Mouse (Mus musculus) spleen, postnatal 10 days (tissue): ENCODE results near the gene Dennd4a.
"Not testable (repeated sequence)": the region's sequence is repeated elsewhere in the genome, so short reads cannot be mapped to it uniquely, and the experiment has no call there.

Experiments used
- DNase-seq, 2 experiments: peaks; one replicate each; pipeline ENCODE4 v3.0.0; 2021 to 2022; ENCODE audit warnings: low spot score in 2 of 2

Gene Dennd4a

DNA sequence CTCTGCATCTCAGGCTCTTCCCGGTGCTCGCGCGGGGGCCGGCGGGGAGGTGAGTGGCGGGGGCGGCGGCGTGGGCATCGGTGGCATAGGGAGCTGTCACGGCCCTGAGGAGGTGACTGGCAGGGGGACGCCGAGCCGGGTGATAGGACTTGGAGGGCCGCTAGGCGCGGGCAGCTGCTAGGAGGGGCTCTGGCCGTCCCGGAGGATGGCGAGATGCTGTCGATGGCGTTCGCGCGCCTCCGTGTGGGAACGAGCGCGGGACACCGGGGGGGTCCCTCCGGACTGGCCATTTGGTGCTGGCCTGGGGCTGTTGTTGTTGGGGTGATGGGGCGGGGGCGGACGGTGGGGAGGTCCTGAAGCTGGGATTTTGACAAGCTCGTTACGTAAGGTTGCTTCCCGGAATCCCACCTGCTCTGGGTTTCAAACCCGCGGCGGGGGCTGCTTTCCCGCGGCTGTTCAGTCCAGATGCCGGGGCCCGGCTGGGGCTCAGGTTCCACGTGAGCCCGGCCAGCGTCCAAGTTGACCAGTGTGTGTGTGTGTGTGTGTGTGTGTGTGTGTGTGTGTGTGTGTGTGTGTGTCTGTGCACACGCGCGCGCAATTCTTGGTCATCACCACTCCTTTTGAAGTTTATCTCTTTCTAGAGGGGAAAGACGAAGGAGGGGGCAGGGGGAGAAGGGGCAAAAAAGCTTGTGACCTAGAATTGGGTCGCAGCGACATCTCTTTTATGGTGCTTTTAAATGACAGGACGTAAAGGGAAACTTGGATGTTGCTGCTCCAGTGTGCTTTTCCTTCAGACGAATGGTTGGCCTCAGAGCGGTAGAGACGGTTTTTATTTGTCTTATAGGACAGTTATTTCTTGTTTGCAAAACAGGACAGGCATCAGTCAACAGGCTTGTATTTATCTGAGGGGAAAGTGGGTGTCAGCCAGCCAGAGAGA is 666 bp downstream of the Dennd4a start:
- peak; percentile 58 to 71 for DNase-seq

DNA sequence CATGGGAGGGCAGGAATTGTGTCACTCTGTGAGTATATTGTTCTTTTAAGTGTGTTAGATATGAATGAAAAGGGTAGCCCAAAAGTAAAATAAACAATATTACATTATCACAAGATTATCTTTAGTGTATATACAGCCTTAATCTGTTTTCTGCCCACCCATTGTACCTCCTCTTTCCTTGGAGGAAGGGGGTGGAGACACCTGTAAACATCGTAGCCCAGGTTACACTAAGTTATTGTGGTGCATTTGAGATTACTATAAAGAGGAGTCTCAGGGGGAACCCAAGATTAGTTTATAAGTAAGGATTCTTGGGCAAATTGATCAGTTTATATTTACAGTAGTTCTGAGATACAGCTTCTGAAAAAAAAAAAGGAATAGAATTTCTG is 1.3 kb downstream of the Dennd4a start:
- no peak for DNase-seq

DNA sequence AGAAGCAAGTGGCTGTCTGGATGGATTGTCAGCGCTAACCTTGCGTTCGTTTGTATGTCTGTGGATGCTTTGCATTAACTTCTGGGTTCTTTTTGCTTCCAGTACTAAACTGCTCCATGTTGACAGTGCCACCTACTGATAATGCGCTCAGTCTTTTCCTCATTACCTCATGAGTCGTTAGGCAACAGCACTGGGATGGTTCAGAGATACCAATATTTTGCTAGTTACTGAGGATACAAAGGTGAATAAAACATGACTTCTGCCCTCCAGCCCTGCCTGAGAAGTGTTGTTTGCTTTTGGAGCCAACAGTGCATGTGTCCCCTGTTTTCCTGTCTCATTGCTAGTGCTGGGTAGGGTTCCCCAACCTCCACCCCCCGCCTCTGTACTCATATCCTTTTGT is 3.1 kb downstream of the Dennd4a start:
- no peak for DNase-seq

DNA sequence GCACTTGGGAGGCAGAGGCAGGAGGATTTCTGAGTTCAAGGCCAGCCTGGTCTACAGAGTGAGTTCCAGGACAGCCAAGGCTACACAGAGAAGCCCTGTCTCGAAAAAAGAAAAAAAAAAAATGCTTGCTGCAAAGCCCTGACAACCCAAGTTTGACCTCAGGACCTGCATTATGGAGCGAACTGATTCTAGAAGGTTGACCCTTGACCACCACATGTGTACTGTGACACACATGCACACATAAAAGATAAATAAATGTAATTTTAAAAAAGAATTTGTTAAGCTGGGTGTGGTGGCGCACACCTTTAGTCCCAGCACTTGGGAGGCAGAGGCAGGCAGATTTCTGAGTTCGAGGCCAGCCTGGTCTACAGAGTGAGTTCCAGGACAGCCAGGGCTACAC is 8.5 kb downstream of the Dennd4a start:
- DNase-seq, result not testable (repeated sequence)

DNA sequence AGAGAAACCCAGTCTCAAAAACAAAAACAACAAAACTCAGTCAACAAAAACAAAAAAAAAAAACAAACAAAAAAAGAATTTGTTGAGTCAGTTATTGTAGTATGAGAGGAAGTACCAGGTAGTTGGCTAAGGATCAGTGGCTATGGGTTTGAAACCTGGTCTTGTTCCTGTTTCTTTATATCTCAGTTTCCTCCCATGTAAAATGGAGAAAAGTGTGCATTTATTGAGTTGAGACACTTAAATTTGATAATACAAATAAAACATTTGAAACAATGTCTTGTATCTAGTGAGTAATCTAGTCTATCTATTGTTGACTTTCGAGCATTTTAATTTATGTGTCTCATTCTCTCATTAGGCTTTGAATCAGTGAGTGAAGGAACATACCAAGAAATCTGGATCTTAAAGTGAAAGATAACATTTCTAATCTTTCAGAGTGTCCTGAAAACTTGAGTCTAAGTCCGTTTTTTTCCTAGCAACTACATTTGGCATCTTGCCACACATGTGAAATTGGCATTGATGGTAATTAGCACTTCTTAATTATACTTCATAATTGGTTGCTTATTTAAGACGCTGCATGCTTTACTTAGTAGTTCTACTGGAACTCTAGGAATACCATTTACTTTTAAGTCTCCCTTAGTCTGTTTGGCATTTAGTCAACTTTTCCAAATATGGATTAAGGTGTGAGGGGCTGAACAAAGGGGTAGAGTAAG is 9.1 kb downstream of the Dennd4a start:
- no peak for DNase-seq

DNA sequence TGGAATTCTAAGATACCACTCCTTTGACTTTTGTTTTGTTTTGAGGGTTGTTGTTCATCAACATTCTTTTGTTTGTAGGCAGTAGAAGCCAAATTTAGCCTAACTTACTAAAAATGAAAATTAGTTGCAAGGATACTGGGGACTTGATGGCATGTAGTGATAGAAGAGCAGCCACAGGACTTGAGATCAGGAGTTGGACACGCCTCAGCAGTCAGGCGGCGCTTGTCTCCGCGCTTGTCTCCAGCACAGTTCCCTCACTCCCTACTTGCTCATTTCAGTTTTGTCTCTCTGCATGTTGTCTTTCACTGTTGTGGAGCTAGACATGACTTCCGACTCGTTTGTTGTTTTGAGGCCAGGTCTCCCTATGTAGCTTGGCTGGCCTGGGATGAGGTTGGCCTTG is 11.1 kb downstream of the Dennd4a start:
- no peak for DNase-seq

DNA sequence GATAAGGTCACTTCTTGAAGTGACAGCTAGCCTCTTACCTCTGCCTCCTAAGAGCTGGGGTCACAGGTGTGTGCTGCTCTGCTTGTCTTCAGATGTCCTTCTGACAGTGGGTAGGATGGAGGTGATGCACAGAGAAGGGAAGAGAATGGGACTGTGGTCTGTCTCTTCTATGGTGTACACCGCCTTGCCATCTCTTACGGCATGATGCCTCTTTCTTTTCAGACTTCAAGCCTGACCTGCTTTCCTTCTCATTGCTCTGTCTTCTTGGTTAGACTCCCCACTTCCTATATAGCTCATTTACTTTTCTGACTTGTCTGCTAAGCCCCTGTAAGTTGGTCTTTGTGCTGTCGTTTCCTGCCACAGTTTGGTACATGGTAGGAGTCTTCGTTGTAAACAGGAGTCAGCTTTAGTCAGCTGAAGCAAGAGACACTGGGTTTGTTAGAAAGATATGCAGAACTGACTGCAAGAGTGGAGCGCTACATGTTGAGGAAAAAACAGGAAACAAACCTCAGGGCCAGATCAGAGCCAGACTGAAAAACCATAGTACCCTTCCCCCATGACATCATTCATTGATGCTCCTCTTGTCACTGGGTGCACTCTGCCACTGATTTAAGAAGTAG is 13.4 kb downstream of the Dennd4a start:
- DNase-seq, result no peak

DNA sequence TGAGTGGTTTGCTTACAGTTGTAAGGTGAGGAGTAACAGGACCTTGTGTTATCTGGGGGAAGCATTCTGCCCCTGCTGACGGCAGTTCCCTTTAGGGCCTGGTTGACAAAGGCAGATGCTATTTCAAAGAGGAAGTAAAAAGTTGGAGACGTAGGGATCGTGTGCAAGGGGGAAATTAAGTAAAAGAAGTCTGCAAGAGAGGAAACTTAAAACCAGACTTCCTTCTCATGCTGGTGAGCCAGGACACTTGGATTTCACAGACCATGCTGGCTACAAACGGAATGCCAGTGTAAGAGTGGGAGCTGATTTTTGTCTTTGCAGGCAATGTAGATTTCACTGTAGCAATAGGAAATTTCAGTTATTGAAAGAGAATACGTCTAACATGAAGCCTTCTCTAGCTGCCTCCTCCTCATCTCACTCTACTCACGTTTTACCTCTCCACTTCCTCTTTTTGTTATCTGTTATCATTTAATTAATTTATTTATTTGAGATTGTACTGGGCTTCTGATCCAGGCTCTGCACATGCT is 19.0 kb downstream of the Dennd4a start:
- DNase-seq, result no peak

DNA sequence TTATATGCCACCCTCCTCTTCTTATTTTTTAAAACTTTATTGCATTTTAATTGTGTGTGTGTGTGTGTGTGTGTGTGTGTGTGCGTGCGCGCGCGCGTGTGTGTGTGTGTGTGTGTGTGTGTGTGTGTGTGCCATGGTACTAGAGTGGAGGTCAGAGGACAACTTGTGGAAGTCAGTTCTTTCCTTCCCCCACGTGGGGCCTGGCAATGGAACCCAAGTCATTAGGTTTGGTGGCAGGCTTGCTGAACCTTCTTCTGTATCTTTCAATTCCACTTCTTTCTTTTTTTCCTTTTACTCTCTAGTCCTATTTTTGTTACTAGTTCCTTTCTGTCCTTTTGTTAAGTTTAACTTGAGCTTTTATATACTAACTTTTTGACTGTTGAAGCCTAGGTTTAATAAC is 19.5 kb downstream of the Dennd4a start:
- DNase-seq, result no peak

DNA sequence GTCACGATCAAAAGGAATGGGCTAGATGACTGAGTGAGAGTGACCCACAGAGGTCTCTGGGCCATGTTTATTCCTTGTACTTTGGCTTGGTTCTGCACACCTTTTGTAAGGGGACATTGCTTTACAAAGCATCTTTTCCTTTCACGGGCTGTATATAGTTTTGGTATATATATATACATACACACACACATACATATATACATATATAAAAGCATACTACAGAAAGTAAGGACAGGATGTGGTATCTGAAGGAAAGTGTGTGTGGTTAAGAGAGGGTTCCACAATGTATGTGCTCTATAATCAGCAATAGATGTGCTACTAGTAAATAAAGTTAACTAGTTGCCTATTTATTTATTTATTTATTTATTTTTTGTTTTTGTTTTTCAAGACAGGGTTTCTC is 20.6 kb downstream of the Dennd4a start:
- no peak for DNase-seq

DNA sequence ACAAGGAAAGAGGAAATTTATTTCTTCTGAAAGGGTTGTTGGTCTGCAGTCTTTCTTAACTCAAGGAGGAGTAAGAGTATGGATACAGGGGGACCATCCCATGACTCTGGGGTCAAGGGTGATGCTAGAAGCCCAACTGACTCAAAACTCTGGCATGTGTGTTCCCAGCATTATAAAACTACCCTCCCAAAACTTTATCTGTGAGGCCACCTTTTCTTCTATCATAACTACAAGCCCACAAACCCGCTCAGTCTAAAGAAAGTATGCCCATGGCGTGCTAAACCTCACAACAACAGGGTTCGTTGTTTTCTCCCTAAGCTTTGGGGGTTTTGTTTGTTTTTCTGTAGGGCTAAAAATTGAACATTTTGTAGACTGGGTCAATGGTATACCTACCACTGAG is 23.3 kb downstream of the Dennd4a start:
- DNase-seq, result no peak

DNA sequence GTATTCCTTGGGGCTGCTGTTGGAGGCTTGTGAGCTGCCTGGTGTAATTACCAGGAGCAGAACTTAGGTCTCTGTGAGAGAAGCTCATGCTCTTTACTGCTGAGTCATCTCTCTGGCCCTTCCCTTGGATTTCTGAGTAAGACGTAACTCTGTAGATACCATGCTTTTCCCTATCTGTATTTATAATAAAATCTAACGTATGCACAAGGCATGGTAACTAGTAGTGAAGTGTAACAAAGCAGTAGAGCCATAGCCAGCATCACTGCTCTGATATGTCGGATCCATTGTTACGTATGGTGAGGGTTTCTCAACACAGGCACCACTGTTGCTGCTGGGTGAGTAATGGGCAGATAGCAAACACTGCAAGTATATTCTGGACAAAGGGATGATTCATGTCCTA is 34.2 kb downstream of the Dennd4a start:
- no peak for DNase-seq

DNA sequence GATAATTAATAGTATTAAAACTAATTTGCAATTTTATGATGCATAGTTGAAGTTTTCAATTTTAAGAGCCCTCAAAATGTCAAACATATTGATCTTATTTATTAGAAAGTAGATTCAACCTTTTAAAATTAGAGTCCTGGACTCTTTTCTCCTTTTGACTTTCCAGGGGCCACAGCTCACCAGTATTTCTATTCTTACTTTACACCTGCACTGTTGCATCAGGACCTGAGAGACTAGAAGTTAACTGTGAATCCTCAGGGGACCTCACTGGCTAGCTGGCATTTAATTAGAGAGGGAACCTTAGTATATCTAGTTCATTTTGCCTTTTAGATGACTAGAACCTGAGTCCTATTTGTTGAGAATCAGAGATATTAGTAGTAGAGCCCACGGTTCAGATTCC is 38.4 kb downstream of the Dennd4a start:
- no peak for DNase-seq

DNA sequence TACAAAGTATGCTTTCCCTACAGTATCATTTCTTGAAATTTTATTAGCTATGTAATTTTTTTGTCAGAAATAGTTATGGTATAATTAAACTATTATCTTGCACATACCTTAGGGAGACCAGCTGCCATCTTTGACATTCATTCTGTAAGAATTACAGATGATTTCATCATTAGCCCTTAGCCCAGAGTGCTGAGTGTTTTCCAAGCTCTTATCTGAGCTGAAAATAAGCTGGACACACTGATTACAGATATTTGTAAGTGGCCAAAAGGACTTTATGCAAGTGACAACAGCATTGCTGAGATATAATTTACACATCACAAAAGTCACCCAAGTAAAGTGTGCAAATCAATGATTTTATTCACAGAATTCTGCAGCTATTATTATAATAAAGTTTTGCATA is 48.9 kb downstream of the Dennd4a start:
- DNase-seq, result no peak

DNA sequence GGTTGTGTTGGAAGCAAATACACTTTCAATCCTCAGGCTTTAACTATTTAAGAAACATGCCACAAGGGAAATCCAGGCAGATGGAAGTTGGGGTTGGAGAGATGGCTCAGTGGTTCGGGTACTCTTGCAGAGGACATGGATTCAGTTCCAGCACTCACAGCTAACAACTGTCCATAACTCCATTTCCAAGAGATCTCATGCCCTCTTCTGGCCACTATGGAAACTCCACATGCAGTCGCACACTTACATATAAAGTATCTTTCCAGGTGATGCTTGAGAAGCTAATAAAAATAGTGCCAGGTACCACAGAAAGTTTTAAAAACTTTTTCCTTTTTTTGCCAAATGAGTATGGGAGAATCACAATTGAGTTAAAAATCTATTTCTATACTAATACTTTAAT is 51.5 kb downstream of the Dennd4a start:
- no peak for DNase-seq

DNA sequence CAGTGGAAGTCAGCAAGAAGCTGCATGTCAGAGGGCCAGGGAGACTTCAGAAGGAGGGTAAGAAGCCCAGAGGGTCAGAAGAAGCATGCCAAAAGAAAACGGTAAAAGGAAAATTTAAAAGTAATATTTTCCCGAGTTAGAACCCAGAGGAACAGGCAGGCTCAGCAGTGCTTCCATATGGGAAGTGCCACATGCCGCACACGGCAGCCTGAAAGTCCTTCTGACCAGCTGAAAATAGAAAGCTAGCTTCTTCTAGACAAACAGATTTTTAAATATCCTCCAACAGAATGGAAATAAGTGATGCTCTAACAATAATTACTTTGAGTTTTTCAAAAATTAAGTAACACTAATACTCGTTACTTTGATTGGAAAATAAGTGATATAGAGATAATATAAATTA is 74.9 kb downstream of the Dennd4a start:
- no peak for DNase-seq

DNA sequence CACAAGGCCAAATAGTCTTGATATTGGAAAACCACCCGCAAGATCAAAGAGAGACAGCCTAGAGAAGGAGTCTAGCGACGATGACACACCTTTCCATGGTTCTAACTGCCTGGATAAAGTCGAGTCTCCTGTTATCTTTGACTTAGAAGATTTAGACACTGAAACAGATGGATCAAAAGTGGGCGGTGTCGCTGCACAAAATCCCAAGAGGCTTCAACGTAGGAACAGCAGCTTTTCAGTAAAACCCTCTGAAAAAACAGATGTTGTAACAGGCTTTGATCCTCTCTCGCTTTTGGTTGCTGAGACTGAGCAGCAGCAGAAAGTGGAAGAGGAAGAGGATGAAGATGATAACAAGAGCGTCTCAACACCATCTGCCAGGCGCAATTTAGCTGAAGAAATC is 85.5 kb downstream of the Dennd4a start:
- no peak for DNase-seq

DNA sequence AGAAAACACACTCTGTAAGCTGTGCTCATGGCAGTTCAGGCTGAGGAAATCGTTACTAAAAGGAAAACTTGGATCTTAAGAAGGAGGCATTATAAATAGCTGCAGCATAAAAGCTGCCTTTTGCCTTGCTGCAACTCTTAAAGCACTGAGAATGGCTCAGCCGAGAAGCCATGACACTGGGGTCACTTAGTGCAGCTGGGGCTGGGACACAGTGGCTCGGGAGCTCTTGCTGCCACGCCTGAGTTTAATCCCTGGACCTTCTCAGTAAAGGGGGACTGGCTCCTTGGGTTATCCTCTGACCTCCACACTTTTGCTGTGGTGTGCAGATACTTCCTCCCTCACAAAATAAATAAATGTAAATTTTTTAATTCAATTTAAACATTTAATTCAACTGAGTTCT is 91.7 kb downstream of the Dennd4a start:
- no peak for DNase-seq

DNA sequence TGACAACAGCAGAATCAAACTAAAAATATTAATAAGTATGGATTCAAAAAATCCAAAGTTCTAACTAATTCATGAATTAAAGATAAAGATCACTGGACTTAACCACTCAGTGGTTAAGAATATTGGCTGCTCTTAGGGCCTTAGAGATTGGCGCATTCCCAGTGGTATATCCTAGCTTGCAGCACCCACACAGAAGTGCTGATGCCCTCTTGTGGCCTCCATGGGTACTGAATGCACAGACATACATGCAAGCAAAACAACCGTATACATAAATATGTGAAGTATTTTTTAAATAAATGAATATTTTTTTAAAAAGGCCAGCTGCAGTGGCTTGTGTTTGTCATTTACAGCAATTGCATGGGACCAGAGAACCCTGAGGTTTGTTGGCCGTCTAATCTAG is 92.2 kb downstream of the Dennd4a start:
- peak; percentile 59 to 82 for DNase-seq

DNA sequence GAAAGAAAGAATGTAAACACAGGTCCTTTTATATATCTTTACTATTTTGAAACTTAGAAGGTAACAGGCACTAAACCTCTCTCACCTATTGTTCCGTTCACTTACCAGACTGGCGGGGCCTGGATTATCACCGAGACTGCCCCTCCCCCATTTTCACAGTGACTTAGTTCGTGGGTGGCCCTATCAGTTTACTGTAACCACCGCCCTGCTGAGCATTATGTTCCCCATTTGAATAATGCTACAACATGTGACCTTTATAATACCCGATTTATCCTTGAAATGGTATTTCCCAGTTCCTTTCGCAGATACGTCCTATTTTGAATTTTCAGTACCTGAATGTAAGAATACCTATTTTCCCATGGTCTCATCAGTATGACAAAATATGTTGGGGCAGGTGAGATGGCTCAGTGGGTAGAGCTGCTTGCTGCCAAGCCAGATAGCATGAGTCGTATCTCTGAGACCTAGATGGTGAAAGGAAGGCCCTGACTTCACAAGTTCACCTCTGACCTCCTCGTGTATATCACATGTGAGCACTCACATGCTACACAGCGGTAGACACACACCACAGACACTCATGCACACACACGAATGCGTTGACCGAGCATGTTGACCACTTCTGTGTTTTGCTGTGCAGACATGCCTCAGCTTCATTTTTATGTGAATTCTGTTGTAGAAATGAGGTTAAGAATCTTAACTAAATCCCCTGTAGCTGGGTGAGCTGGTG is 93.9 kb downstream of the Dennd4a start:
- DNase-seq, result no peak

DNA sequence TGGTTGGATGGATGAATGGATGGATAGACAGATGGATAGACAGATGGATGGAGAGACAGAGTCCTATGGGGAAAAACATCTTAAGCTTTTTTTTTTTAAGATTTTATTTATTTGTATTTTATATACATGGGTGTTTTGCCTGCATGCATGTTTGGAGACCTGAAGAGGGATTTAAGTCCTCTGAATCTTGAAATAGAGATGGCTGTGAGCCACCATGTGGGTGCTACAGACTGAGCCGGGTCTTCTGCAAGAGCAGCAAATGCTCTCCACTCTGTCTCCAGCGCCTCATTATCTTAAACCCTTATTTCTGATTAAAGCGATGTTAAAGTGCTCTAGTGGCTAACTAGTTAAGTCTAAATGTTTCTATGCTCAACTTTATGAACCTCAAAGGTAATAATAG is 96.3 kb downstream of the Dennd4a start:
- DNase-seq, result no peak

DNA sequence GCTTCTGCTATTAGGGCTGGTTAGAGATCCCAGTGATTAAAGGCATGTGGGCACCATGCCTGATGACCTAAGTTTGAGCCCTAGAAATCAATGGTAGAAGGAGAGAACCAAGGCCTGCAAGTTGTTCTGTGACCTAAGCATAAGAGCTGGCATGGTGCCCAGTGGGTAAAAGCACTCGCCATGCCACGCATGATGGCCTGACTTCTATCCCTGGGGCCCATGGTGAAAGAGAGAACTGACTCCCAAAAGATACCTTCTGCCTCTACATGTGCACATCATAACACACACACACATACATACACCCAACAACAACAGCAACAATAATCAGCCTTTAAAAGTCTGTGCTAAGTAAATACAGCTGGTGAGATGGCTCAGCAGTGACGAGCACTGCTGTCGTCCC is 102.3 kb downstream of the Dennd4a start:
- no peak for DNase-seq
